Mouse (Mus musculus) small intestine, adult 2 months (tissue): ENCODE results near the gene Cacna2d1.

Experiments used
- CTCF ChIP-seq: fragments of 200-500 bp; IDR thresholded peaks from 2 replicates; pipeline ENCODE4 v1.5.1; 2012; ENCODE audit warnings: low read depth, mild to moderate bottlenecking, control low read depth, inconsistent platforms, low read length, moderate library complexity, mixed read lengths; ENCODE audit not compliant: insufficient replicate concordance, insufficient read length; ENCODE audit errors: extremely low read depth
- POLR2A ChIP-seq: fragments of 200-500 bp; IDR thresholded peaks from 2 replicates; pipeline ENCODE4 v1.6.1; 2012; ENCODE audit warnings: low read depth, mild to moderate bottlenecking, control low read depth, inconsistent platforms, low read length, moderate library complexity

DNA sequence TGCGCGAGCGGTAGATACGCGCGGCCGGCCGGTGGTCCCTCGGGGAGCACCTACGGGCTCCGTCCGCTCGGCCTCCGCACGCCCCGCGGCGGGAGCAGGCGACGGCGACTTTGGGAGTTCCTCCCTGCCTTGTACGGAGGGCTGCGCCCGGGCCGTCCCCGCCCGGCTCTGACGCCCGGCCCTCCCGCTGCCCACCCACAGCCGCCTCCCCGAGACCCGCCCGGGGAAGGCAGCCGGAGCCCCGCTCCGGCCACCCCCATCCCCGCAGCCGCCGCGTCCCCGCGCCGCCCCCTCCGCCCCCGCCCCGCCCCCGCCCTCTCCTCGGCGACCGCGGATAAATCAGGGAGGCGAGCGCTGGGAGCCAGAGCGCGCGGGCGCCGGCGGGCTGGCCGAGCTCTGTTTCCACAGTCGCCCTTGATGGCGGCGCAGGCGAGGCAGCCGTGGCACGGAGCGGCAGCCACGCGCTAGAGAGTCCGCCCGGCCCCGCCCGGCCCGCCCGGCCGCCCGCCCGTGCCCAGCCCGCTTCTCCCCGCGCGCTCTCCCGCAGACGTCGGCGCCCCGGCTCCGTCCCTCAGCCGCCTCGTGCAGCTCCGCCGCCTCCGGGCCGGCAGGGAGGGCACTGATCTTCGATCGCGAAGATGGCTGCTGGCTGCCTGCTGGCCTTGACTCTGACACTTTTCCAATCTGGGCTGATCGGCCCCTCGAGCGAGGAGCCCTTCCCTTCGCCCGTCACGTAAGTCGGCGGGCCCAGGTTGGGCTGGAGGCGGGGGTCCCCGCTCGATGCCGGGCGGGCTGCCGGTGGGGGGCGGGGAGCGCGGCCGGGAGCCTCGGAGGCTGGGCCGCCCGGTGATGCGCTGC, at the start of gene Cacna2d1:
- no peak for TF ChIP-seq CTCF
- TF ChIP-seq POLR2A, result no peak
